Mouse (Mus musculus) stomach, postnatal 0 days (tissue): ENCODE results near the gene Scn3b. TPM values are rescaled to one million over a fixed set of nuclear protein-coding genes. Genes with fewer than 3 reads are reported as not detected.

ENCODE experiments used
- ATAC-seq: fragments of 200-750 bp; cut with Nextera tagmentation; 2 replicates; pipeline ENCODE4 v1.8.0; 2017; ENCODE audit not compliant: low FRiP score, low TSS enrichment
- DNase-seq: peaks from one replicate; pipeline ENCODE4 v3.0.0-alpha.2; 2016; ENCODE audit warnings: low spot score
- H3K27ac ChIP-seq: fragments of 300-500 bp; sonication (generic); replicated peaks from 2 replicates; pipeline ENCODE4 v1.5.1; 2014; ENCODE audit warnings: mild to moderate bottlenecking, control low read depth
- H3K27me3 ChIP-seq: fragments of 300-500 bp; sonication (generic); 2 replicates; pipeline ENCODE4 v1.6.1; 2014; ENCODE audit warnings: low read length; ENCODE audit not compliant: control insufficient read depth, insufficient read depth
- H3K36me3 ChIP-seq: fragments of 300-500 bp; sonication (generic); 2 replicates; pipeline ENCODE4 v1.6.1; 2014; ENCODE audit warnings: low read length, mixed read lengths; ENCODE audit not compliant: control insufficient read depth, insufficient read depth
- H3K4me1 ChIP-seq: fragments of 300-500 bp; sonication (generic); replicated peaks from 2 replicates; pipeline ENCODE4 v1.6.1; 2014; ENCODE audit warnings: antibody characterized with exemption; ENCODE audit not compliant: control insufficient read depth, insufficient read depth
- H3K4me2 ChIP-seq: fragments of 300-500 bp; sonication (generic); replicated peaks from 2 replicates; pipeline ENCODE4 v1.6.1; 2014; ENCODE audit warnings: low read depth, mild to moderate bottlenecking, control low read depth, moderate library complexity
- H3K4me3 ChIP-seq: fragments of 300-500 bp; sonication (generic); 2 replicates; pipeline ENCODE4 v1.5.1; 2014; ENCODE audit warnings: low read depth, low read length, control low read depth
- H3K9ac ChIP-seq: fragments of 300-500 bp; sonication (generic); 2 replicates; pipeline ENCODE4 v1.6.1; 2014; ENCODE audit warnings: mild to moderate bottlenecking, low read length, control low read depth, mixed read lengths
- H3K9me3 ChIP-seq: fragments of 300-500 bp; sonication (generic); 2 replicates; pipeline ENCODE4 v1.6.1; 2016; ENCODE audit warnings: low read length; ENCODE audit not compliant: control insufficient read depth
- CTCF ChIP-seq: IDR thresholded peaks from 2 replicates; pipeline ENCODE4 v1.5.1; 2016; ENCODE audit warnings: antibody characterized with exemption, low read depth, mild to moderate bottlenecking, moderate library complexity
- EP300 ChIP-seq: optimal IDR thresholded peaks from 2 replicates; pipeline ENCODE3; 2016; ENCODE audit warnings: antibody characterized with exemption
- WGBS: fragments of 180-500 bp; shearing (Covaris S2); extraction: QIAGEN DNeasy Blood & Tissue Kit; methylation state at CpG from one replicate; pipeline ENCODE4 v1.1.7; 2014; 5-methylcytosine and 5-hydroxymethylcytosine counted together
- polyA plus RNA-seq: library from polyadenylated mRNA; unstranded; fragments of >200 nt; fragmentation: Nextera tagmentation; extraction: Ambion mirVana; gene quantifications from 2 replicates; pipeline ENCODE4 v1.2.1, GENCODE M21; 2015

Scn3b gene
- polyA plus RNA-seq, 1 experiment from 2014 or later, result 2.0 TPM

- Histone ChIP-seq H3K9me3 (no peaks in the 10 kb centered on the region), H3K4me1 (no peaks in the 10 kb centered on the region), H3K27ac (no peak overlapping the region), H3K4me3 (no peak overlapping the region), H3K27me3 (no peaks in the 10 kb centered on the region), H3K4me2 (no peak overlapping the region), H3K9ac (no peak overlapping the region), H3K36me3 (peaks cover 4% of the 10 kb centered on the region)
- 90% methylated on average over 15 of the region's 15 CpGs for WGBS
- no peak for ATAC-seq
- DNase-seq, result no peak
- TF ChIP-seq CTCF (no peak), EP300 (no peak)
Measured at GRCm38 (mm10) chr9:40300018-40300989, 31.3 kb downstream of the Scn3b start.

GRCm38 (mm10) chr9:40301475-40301874, 32.5 kb downstream of the Scn3b start:
- no peak overlapping the region for H3K27ac ChIP-seq
- H3K36me3 ChIP-seq, result peaks cover 4% of the 10 kb centered on the region
- ATAC-seq, result no peak
- H3K27me3 ChIP-seq, result no peaks in the 10 kb centered on the region
- H3K4me3 ChIP-seq, result no peak overlapping the region
- no peak for TF ChIP-seq CTCF
- no peak for TF ChIP-seq EP300
- H3K9ac ChIP-seq, result no peak overlapping the region
- DNase-seq, result no peak
- no peak overlapping the region for H3K4me2 ChIP-seq
- H3K4me1 ChIP-seq, result no peaks in the 10 kb centered on the region
- 79% methylated on average over 5 of the region's 5 CpGs for WGBS
- no peaks in the 10 kb centered on the region for H3K9me3 ChIP-seq

- 89% methylated on average over 8 of the region's 8 CpGs for WGBS
- H3K36me3 ChIP-seq, result peaks cover 2% of the 10 kb centered on the region
Measured at GRCm38 (mm10) chr9:40302375-40302774, 33.4 kb downstream of the Scn3b start.

GRCm38 (mm10) chr9:40304243-40304642, 35.2 kb downstream of the Scn3b start:
- Histone ChIP-seq H3K4me1 (no peaks in the 10 kb centered on the region), H3K27me3 (no peaks in the 10 kb centered on the region), H3K4me2 (no peak overlapping the region), H3K9me3 (no peaks in the 10 kb centered on the region), H3K27ac (no peak overlapping the region), H3K36me3 (peaks cover 2% of the 10 kb centered on the region), H3K4me3 (no peak overlapping the region), H3K9ac (no peak overlapping the region)
- WGBS, result 94% methylated on average over 8 of the region's 8 CpGs
- TF ChIP-seq EP300, result no peak
- no peak for TF ChIP-seq CTCF
- no peak for ATAC-seq
- no peak for DNase-seq

More at GRCm38 (mm10) chr9:40302375-40302774, 33.4 kb downstream of the Scn3b start:
- Histone ChIP-seq H3K9me3 (no peaks in the 10 kb centered on the region), H3K27me3 (no peaks in the 10 kb centered on the region), H3K4me2 (no peak overlapping the region), H3K4me1 (no peaks in the 10 kb centered on the region), H3K4me3 (no peak overlapping the region), H3K27ac (no peak overlapping the region), H3K9ac (no peak overlapping the region)
- TF ChIP-seq EP300, result no peak
- TF ChIP-seq CTCF, result no peak
- ATAC-seq (no peak), DNase-seq (no peak)

- no peaks in the 10 kb centered on the region for H3K4me1 ChIP-seq
- H3K4me3 ChIP-seq, result no peak overlapping the region
- H3K9me3 ChIP-seq, result no peaks in the 10 kb centered on the region
- no peaks in the 10 kb centered on the region; the same call in none of the 2 replicates for H3K36me3 ChIP-seq
- 85% methylated on average over 3 of the region's 3 CpGs for WGBS
- TF ChIP-seq EP300, result no peak
- no peak for TF ChIP-seq CTCF
- ATAC-seq (no peak), DNase-seq (no peak)
- H3K4me2 ChIP-seq, result no peak overlapping the region
- no peak overlapping the region for H3K27ac ChIP-seq
- no peak overlapping the region for H3K9ac ChIP-seq
- H3K27me3 ChIP-seq, result no peaks in the 10 kb centered on the region
Measured at GRCm38 (mm10) chr9:40307311-40307710, 38.3 kb downstream of the Scn3b start.

- no peak overlapping the region for H3K4me3 ChIP-seq
- ATAC-seq, result no peak
- no peak for DNase-seq
- H3K9me3 ChIP-seq, result no peaks in the 10 kb centered on the region
- H3K4me2 ChIP-seq, result no peak overlapping the region
- no peak overlapping the region for H3K27ac ChIP-seq
- 96% methylated on average over 6 of the region's 6 CpGs for WGBS
- H3K9ac ChIP-seq, result no peak overlapping the region
- no peaks in the 10 kb centered on the region for H3K4me1 ChIP-seq
- H3K36me3 ChIP-seq, result no peaks in the 10 kb centered on the region; the same call in 1 of the 2 replicates
- TF ChIP-seq EP300, result no peak
- no peak for TF ChIP-seq CTCF
- H3K27me3 ChIP-seq, result no peaks in the 10 kb centered on the region
Measured at GRCm38 (mm10) chr9:40309876-40310275, 40.9 kb downstream of the Scn3b start.
